Mouse (Mus musculus): ENCODE measurements around the gene Plce1. TPM values are rescaled to one million over a fixed set of nuclear protein-coding genes. Genes with fewer than 3 reads are reported as not detected.

The Plce1 gene
- polyA plus RNA-seq, 1 experiment from 2014 or later = 0.60 TPM

DNA sequence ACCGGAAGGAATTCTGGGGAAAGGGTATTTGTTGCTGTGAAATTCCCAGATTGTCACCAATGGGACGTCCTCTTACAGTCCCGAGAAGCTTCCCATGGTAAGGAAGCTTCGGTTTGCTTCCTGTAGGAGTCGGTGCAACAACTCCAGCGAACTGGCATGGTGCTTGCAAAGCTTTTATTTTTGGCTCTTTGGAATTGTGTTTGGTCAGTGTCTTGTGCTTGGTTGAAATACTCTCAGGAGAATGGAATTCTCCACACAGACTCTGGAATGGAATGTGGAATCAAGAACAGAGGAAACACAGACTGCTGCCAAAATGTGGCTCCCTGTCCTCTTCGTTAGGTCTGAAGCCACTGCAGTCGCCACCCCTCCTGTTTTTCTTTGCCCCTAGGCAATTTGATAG lies 129.9 kb downstream of the Plce1 start:
- Histone ChIP-seq H3K27me3 (ENCODE audit: insufficient read depth, low read length) (no peaks in the 10 kb centered on the region), H3K9me3 (ENCODE audit: low read length) (no peaks in the 10 kb centered on the region), H3K4me2 (ENCODE audit: low read depth, low read length) (no peak overlapping the region), H3K4me1 (ENCODE audit: insufficient read depth) (no peaks in the 10 kb centered on the region), H3K27ac (ENCODE audit: low read depth) (no peak overlapping the region), H3K9ac (replicated peaks) (no peak overlapping the region), H3K4me3 (ENCODE audit: low read depth, low read length) (no peak overlapping the region), H3K36me3 (replicated peaks; ENCODE audit: insufficient read depth, low read length) (no peaks in the 10 kb centered on the region)
- 77% methylated on average over 8 of the region's 8 CpGs for WGBS (ENCODE audit: insufficient replicate concordance)
- TF ChIP-seq CTCF (IDR thresholded peaks at IDR 0.05; ENCODE audit: low read depth) (no peak), EP300 (IDR thresholded peaks at IDR 0.05; ENCODE audit: low read depth) (no peak)
- DNase-seq (no peak), ATAC-seq (no peak)

GRCm38 (mm10) chr19:38614067-38614675 lies 133.3 kb downstream of the Plce1 start:
- DNase-seq = no peak
- no peak overlapping the region for H3K4me2 ChIP-seq (ENCODE audit: low read depth, low read length)
- ATAC-seq = peak; percentile 63
- no peaks in the 10 kb centered on the region for H3K9me3 ChIP-seq (ENCODE audit: low read length)
- H3K9ac ChIP-seq (replicated peaks) = no peak overlapping the region
- no peak overlapping the region for H3K27ac ChIP-seq (ENCODE audit: low read depth)
- no peaks in the 10 kb centered on the region for H3K27me3 ChIP-seq (ENCODE audit: insufficient read depth, low read length)
- no peaks in the 10 kb centered on the region for H3K4me1 ChIP-seq (ENCODE audit: insufficient read depth)
- no peaks in the 10 kb centered on the region for H3K36me3 ChIP-seq (replicated peaks; ENCODE audit: insufficient read depth, low read length)
- TF ChIP-seq CTCF (IDR thresholded peaks at IDR 0.05; ENCODE audit: low read depth) = no peak
- no peak for TF ChIP-seq EP300 (IDR thresholded peaks at IDR 0.05; ENCODE audit: low read depth)
- no peak overlapping the region for H3K4me3 ChIP-seq (ENCODE audit: low read depth, low read length)
- WGBS (ENCODE audit: insufficient replicate concordance) = 55% methylated on average over 11 of the region's 11 CpGs

- no peak for ATAC-seq
- H3K9me3 ChIP-seq (ENCODE audit: low read length) = no peaks in the 10 kb centered on the region
- WGBS (ENCODE audit: insufficient replicate concordance) = 62% methylated on average over 6 of the region's 6 CpGs
- no peak overlapping the region for H3K27ac ChIP-seq (ENCODE audit: low read depth)
- H3K36me3 ChIP-seq (replicated peaks; ENCODE audit: insufficient read depth, low read length) = no peaks in the 10 kb centered on the region
- no peak overlapping the region for H3K9ac ChIP-seq (replicated peaks)
- H3K27me3 ChIP-seq (ENCODE audit: insufficient read depth, low read length) = no peaks in the 10 kb centered on the region
- H3K4me2 ChIP-seq (ENCODE audit: low read depth, low read length) = no peak overlapping the region
- no peak overlapping the region for H3K4me3 ChIP-seq (ENCODE audit: low read depth, low read length)
- no peaks in the 10 kb centered on the region for H3K4me1 ChIP-seq (ENCODE audit: insufficient read depth)
- TF ChIP-seq CTCF (IDR thresholded peaks at IDR 0.05; ENCODE audit: low read depth) (no peak), EP300 (IDR thresholded peaks at IDR 0.05; ENCODE audit: low read depth) (no peak)
- DNase-seq = no peak
Measured at GRCm38 (mm10) chr19:38615356-38615755, 134.4 kb downstream of the Plce1 start.

DNA sequence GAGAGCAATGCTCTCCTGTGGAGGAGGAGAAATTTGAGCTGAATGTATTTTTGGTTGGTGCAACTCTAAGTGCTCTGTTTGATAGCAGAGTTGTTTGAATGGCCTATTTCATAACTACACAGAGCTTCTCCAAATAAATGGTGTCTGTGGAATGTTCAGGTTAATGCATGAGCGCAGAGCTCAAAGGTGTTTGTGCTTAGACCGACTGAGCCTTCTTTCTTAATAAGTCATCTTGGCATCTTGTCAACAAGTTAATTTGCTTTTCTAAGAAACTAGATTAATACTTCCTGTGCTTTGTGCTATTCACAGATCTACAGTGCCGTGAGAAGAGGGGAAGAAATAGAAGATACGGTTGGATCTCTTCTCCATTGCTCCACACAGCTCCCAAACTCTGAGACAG lies 139.2 kb downstream of the Plce1 start:
- WGBS (ENCODE audit: insufficient replicate concordance) = 75% methylated on average over 4 of the region's 4 CpGs
- no peaks in the 10 kb centered on the region for H3K9me3 ChIP-seq (ENCODE audit: low read length)
- H3K4me1 ChIP-seq (ENCODE audit: insufficient read depth) = no peaks in the 10 kb centered on the region
- no peak for ATAC-seq
- H3K4me3 ChIP-seq (ENCODE audit: low read depth, low read length) = no peak overlapping the region
- DNase-seq = no peak
- H3K27ac ChIP-seq (ENCODE audit: low read depth) = no peak overlapping the region
- TF ChIP-seq EP300 (IDR thresholded peaks at IDR 0.05; ENCODE audit: low read depth) = no peak
- no peak for TF ChIP-seq CTCF (IDR thresholded peaks at IDR 0.05; ENCODE audit: low read depth)
- H3K9ac ChIP-seq (replicated peaks) = no peak overlapping the region
- no peaks in the 10 kb centered on the region for H3K27me3 ChIP-seq (ENCODE audit: insufficient read depth, low read length)
- no peaks in the 10 kb centered on the region for H3K36me3 ChIP-seq (replicated peaks; ENCODE audit: insufficient read depth, low read length)
- no peak overlapping the region for H3K4me2 ChIP-seq (ENCODE audit: low read depth, low read length)

- Histone ChIP-seq H3K4me2 (ENCODE audit: low read depth, low read length) (no peak overlapping the region), H3K36me3 (replicated peaks; ENCODE audit: insufficient read depth, low read length) (no peaks in the 10 kb centered on the region), H3K27me3 (ENCODE audit: insufficient read depth, low read length) (no peaks in the 10 kb centered on the region), H3K9me3 (ENCODE audit: low read length) (no peaks in the 10 kb centered on the region), H3K9ac (replicated peaks) (no peak overlapping the region), H3K27ac (ENCODE audit: low read depth) (no peak overlapping the region), H3K4me1 (ENCODE audit: insufficient read depth) (no peaks in the 10 kb centered on the region), H3K4me3 (ENCODE audit: low read depth, low read length) (no peak overlapping the region)
- WGBS (ENCODE audit: insufficient replicate concordance) = 71% methylated on average over 10 of the region's 10 CpGs
- no peak for ATAC-seq
- no peak for DNase-seq
- TF ChIP-seq EP300 (IDR thresholded peaks at IDR 0.05; ENCODE audit: low read depth) (no peak), CTCF (IDR thresholded peaks at IDR 0.05; ENCODE audit: low read depth) (no peak)
Measured at GRCm38 (mm10) chr19:38621546-38621945, 140.6 kb downstream of the Plce1 start.

DNA sequence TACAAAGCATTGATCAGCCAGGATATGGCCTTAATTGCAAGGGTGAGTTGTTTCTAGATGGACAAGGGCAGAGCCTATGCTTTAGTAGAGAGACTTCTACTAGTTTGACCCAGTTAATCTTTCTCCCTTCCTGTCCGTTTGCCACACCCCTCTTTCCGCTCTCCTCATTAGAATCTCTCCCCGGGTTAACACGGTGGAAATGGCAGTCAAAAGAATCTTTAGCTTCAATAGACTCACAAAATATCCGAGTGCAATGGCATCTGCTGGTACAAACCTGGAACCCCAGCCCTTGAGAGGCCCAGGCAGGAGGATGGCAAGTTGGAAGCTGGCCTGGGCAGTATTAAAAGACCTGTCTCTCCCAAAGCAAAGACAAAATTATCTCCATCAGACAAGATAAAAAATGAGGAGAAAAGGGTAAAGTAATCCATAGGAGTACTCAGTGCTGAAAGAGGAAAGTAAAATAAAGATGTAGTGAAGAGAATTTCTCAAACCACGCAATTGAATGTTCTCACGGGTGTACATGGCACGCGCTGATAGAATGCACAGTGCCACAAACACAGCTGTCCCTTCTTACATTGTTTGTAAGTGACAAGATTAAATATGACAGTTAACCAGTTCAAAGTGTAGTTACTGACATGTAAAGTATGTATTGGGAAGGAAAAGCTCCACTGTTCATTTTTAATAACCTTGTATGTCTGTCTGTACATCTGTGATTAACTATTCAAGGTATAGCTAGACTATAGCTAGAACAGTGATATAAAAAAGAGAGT lies 145.5 kb downstream of the Plce1 start:
- Histone ChIP-seq H3K9ac (replicated peaks) (no peak overlapping the region), H3K4me3 (ENCODE audit: low read depth, low read length) (no peak overlapping the region), H3K27me3 (ENCODE audit: insufficient read depth, low read length) (no peaks in the 10 kb centered on the region), H3K4me1 (ENCODE audit: insufficient read depth) (no peaks in the 10 kb centered on the region), H3K27ac (ENCODE audit: low read depth) (no peak overlapping the region), H3K9me3 (ENCODE audit: low read length) (no peaks in the 10 kb centered on the region), H3K36me3 (replicated peaks; ENCODE audit: insufficient read depth, low read length) (no peaks in the 10 kb centered on the region), H3K4me2 (ENCODE audit: low read depth, low read length) (no peak overlapping the region)
- 72% methylated on average over 9 of the region's 9 CpGs for WGBS (ENCODE audit: insufficient replicate concordance)
- TF ChIP-seq CTCF (IDR thresholded peaks at IDR 0.05; ENCODE audit: low read depth) (no peak), EP300 (IDR thresholded peaks at IDR 0.05; ENCODE audit: low read depth) (no peak)
- DNase-seq = no peak
- no peak for ATAC-seq
